Mouse (Mus musculus): ENCODE measurements at regions not wholly inside any gene's neighbourhood (a gene's known extent, or its start where the extent isn't known, plus 50 kb on each side); places are given as distances from the start of the nearest gene placed in this dataset.

DNA sequence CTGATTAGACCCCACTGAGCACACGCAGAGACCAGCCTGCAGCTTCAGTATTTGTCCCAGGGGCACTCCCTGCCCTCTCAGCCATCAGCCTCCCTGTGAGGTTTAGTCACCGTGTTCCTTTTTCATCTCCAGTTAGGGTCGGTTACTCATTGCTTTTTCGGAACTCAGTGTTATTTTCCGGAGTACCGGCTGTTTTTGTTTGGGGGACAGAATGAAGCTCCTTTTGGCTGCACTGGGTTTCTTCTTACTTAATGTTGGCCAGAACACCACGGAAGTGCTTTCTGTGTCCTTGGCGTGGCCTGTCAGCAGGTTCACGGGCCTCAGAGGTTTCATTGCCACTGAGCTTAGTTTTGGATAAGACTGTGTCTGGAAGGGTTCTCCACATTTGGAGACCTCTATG, 114.7 kb downstream of the Ackr3 start:
- Histone ChIP-seq H3K36me3 (ENCODE audit: insufficient read depth, low read length) (no peaks in the 10 kb centered on the region), H3K27ac (ENCODE audit: low read length) (no peak overlapping the region), H3K4me3 (ENCODE audit: low read depth, low read length) (no peak overlapping the region), H3K4me1 (ENCODE audit: insufficient read depth, low read depth, low read length) (no peaks in the 10 kb centered on the region), H3K9me3 (ENCODE audit: low read length) (no peaks in the 10 kb centered on the region), H3K9ac (replicated peaks; ENCODE audit: low read depth) (no peak overlapping the region), H3K4me2 (replicated peaks; ENCODE audit: low read depth, low read length) (no peak overlapping the region), H3K27me3 (replicated peaks; ENCODE audit: insufficient read depth, low read length) (no peaks in the 10 kb centered on the region; the same call in 1 of the 2 replicates)
- 80% methylated on average over 9 of the region's 9 CpGs for WGBS
- DNase-seq (ENCODE audit: low spot score): no peak
- ATAC-seq: no peak
- no peak for TF ChIP-seq CTCF (IDR thresholded peaks at IDR 0.05)
- TF ChIP-seq EP300 (IDR thresholded peaks at IDR 0.05): no peak

- H3K9me3 ChIP-seq (ENCODE audit: low read length): no peaks in the 10 kb centered on the region
- no peaks in the 10 kb centered on the region for H3K4me1 ChIP-seq (ENCODE audit: insufficient read depth, low read depth, low read length)
- no peak overlapping the region for H3K4me3 ChIP-seq (ENCODE audit: low read depth, low read length)
- TF ChIP-seq EP300 (IDR thresholded peaks at IDR 0.05): no peak
- no peak overlapping the region for H3K27ac ChIP-seq (ENCODE audit: low read length)
- DNase-seq (ENCODE audit: low spot score) (no peak), ATAC-seq (no peak)
- no peak overlapping the region for H3K4me2 ChIP-seq (replicated peaks; ENCODE audit: low read depth, low read length)
- 59% methylated on average over 9 of the region's 9 CpGs for WGBS
- no peaks in the 10 kb centered on the region for H3K36me3 ChIP-seq (ENCODE audit: insufficient read depth, low read length)
- H3K27me3 ChIP-seq (replicated peaks; ENCODE audit: insufficient read depth, low read length): no peaks in the 10 kb centered on the region; the same call in 1 of the 2 replicates
- no peak overlapping the region for H3K9ac ChIP-seq (replicated peaks; ENCODE audit: low read depth)
These were observed 116.7 kb downstream of the Ackr3 start for GRCm38 (mm10) chr1:90320518-90320917.

- H3K4me2 ChIP-seq (replicated peaks; ENCODE audit: low read depth, low read length): no peak overlapping the region
- WGBS: 81% methylated on average over 8 of the region's 8 CpGs
- no peak for DNase-seq (ENCODE audit: low spot score)
These were observed 117.7 kb downstream of the Ackr3 start for GRCm38 (mm10) chr1:90321501-90321900.

DNA sequence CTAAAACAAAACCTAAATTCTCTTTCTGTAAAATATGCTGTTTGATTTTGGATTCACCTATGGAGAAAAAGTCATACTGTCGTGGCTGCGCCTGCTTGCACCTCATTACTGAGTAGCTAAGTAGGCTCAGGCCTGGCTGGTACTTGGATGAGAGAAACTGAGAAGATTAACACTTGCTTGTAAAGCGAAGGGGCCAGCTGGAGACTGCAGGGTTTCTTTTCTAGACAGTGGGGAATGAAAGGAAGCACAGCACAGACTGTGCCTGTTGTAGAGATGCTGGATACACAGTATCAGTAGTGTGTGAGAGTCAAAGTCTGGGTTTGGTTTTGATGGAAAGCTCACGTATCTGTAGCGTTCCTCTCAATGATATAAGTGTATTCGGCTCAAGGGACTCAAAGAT, 123.5 kb downstream of the Ackr3 start:
- H3K4me3 ChIP-seq (ENCODE audit: low read depth, low read length): no peak overlapping the region
- no peaks in the 10 kb centered on the region for H3K4me1 ChIP-seq (ENCODE audit: insufficient read depth, low read depth, low read length)
- 73% methylated on average over 6 of the region's 6 CpGs for WGBS
- H3K27ac ChIP-seq (ENCODE audit: low read length): no peak overlapping the region
- TF ChIP-seq CTCF (IDR thresholded peaks at IDR 0.05) (no peak), EP300 (IDR thresholded peaks at IDR 0.05) (no peak)
- no peaks in the 10 kb centered on the region for H3K36me3 ChIP-seq (ENCODE audit: insufficient read depth, low read length)
- DNase-seq (ENCODE audit: low spot score) (no peak), ATAC-seq (no peak)
- no peak overlapping the region for H3K9ac ChIP-seq (replicated peaks; ENCODE audit: low read depth)
- 0 out of 2 replicates have a peak, but pooled peaks cover 3% of the 10 kb centered on the region for H3K27me3 ChIP-seq (replicated peaks; ENCODE audit: insufficient read depth, low read length)
- H3K4me2 ChIP-seq (replicated peaks; ENCODE audit: low read depth, low read length): no peak overlapping the region
- no peaks in the 10 kb centered on the region for H3K9me3 ChIP-seq (ENCODE audit: low read length)

More at GRCm38 (mm10) chr1:90321501-90321900, 117.7 kb downstream of the Ackr3 start:
- ATAC-seq: no peak
- no peaks in the 10 kb centered on the region for H3K9me3 ChIP-seq (ENCODE audit: low read length)
- no peak overlapping the region for H3K9ac ChIP-seq (replicated peaks; ENCODE audit: low read depth)
- no peaks in the 10 kb centered on the region for H3K36me3 ChIP-seq (ENCODE audit: insufficient read depth, low read length)
- H3K27ac ChIP-seq (ENCODE audit: low read length): no peak overlapping the region
- no peaks in the 10 kb centered on the region for H3K4me1 ChIP-seq (ENCODE audit: insufficient read depth, low read depth, low read length)
- H3K4me3 ChIP-seq (ENCODE audit: low read depth, low read length): no peak overlapping the region
- TF ChIP-seq EP300 (IDR thresholded peaks at IDR 0.05) (no peak), CTCF (IDR thresholded peaks at IDR 0.05) (no peak)
- no peaks in the 10 kb centered on the region for H3K27me3 ChIP-seq (replicated peaks; ENCODE audit: insufficient read depth, low read length)

DNA sequence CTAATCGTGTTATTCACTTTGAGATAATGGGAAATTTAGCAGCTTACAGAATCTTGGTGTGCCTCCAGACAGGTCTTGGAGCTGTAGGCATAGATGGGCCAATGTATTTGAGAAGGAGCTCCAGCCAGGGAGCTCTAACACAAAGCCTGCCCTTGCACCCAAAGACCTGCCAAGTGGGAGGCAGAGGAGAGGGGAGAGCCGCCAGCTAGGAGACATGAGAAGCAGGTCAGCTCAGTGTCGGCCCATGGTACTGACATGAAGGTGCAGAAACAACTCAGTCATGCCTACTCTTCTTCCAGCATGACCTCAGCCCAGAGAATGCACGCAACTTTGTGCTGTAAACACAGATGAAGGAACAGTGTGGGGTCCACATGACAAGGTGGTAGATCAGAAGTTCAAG, 128.8 kb downstream of the Ackr3 start:
- no peak overlapping the region for H3K9ac ChIP-seq (replicated peaks; ENCODE audit: low read depth)
- no peaks in the 10 kb centered on the region for H3K9me3 ChIP-seq (ENCODE audit: low read length)
- ATAC-seq: no peak
- no peaks in the 10 kb centered on the region for H3K36me3 ChIP-seq (ENCODE audit: insufficient read depth, low read length)
- H3K4me3 ChIP-seq (ENCODE audit: low read depth, low read length): no peak overlapping the region
- no peak for DNase-seq (ENCODE audit: low spot score)
- H3K27me3 ChIP-seq (replicated peaks; ENCODE audit: insufficient read depth, low read length): no peaks in the 10 kb centered on the region
- no peak overlapping the region for H3K27ac ChIP-seq (ENCODE audit: low read length)
- H3K4me1 ChIP-seq (ENCODE audit: insufficient read depth, low read depth, low read length): no peaks in the 10 kb centered on the region
- 84% methylated on average over 4 of the region's 4 CpGs for WGBS
- no peak for TF ChIP-seq EP300 (IDR thresholded peaks at IDR 0.05)
- no peak for TF ChIP-seq CTCF (IDR thresholded peaks at IDR 0.05)
- no peak overlapping the region for H3K4me2 ChIP-seq (replicated peaks; ENCODE audit: low read depth, low read length)

DNA sequence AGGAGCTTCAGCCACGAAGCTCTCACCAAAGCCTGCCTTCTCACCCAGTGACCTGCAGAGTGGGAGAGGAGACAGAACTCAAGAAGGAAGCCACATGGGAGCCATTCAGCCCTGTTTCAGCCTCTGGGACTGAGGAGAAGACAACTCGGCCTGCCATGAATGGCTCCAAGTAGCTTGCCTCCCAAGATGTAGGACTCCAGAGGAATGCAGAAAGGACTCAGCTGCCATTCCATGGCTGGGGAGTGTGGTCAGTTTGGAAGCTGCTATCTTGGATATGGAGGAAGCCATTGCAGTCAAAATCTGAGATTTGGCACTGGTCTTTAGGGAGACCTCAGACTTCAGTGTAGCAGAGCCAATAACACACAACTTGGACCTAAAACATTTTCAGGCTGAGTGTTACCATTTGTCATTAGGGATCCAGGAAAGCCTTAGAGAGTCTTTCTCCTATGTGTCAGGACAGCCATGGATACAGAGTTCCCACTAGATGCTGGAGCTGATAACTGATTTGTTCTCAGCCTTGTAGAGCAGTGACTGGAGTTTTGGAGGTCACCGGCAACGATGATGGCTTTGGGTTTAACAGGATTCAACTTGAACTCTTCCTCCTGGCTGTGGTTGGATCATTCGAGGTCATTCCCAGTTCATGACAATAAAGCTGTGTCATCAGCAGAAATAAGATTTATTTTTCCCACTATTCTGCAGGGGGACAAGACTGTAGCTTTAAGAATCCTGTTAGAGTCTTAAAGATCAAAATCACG, 130.1 kb downstream of the Ackr3 start:
- 71% methylated on average over 6 of the region's 6 CpGs for WGBS

More for the DNA sequence above, 130.1 kb downstream of the Ackr3 start:
- Histone ChIP-seq H3K4me3 (ENCODE audit: low read depth, low read length) (no peak overlapping the region), H3K4me1 (ENCODE audit: insufficient read depth, low read depth, low read length) (no peaks in the 10 kb centered on the region), H3K4me2 (replicated peaks; ENCODE audit: low read depth, low read length) (no peak overlapping the region), H3K36me3 (ENCODE audit: insufficient read depth, low read length) (no peaks in the 10 kb centered on the region), H3K9me3 (ENCODE audit: low read length) (no peaks in the 10 kb centered on the region), H3K27me3 (replicated peaks; ENCODE audit: insufficient read depth, low read length) (no peaks in the 10 kb centered on the region), H3K9ac (replicated peaks; ENCODE audit: low read depth) (no peak overlapping the region), H3K27ac (ENCODE audit: low read length) (no peak overlapping the region)
- TF ChIP-seq CTCF (IDR thresholded peaks at IDR 0.05) (no peak), EP300 (IDR thresholded peaks at IDR 0.05) (no peak)
- ATAC-seq (no peak), DNase-seq (ENCODE audit: low spot score) (no peak)
